Mouse (Mus musculus) stomach, postnatal 0 days (tissue): ENCODE data around the gene Pde1c. TPM values are rescaled to one million over a fixed set of nuclear protein-coding genes. Genes with fewer than 3 reads are reported as not detected.

Experiments used
- ATAC-seq: fragments of 200-750 bp; cut with Nextera tagmentation; 2 replicates; pipeline ENCODE4 v1.8.0; 2017; ENCODE audit not compliant: low FRiP score, low TSS enrichment
- DNase-seq: peaks from one replicate; pipeline ENCODE4 v3.0.0-alpha.2; 2016; ENCODE audit warnings: low spot score
- H3K27ac ChIP-seq: fragments of 300-500 bp; sonication (generic); replicated peaks from 2 replicates; pipeline ENCODE4 v1.5.1; 2014; ENCODE audit warnings: mild to moderate bottlenecking, control low read depth
- H3K27me3 ChIP-seq: fragments of 300-500 bp; sonication (generic); 2 replicates; pipeline ENCODE4 v1.6.1; 2014; ENCODE audit warnings: low read length; ENCODE audit not compliant: control insufficient read depth, insufficient read depth
- H3K36me3 ChIP-seq: fragments of 300-500 bp; sonication (generic); 2 replicates; pipeline ENCODE4 v1.6.1; 2014; ENCODE audit warnings: low read length, mixed read lengths; ENCODE audit not compliant: control insufficient read depth, insufficient read depth
- H3K4me1 ChIP-seq: fragments of 300-500 bp; sonication (generic); replicated peaks from 2 replicates; pipeline ENCODE4 v1.6.1; 2014; ENCODE audit warnings: antibody characterized with exemption; ENCODE audit not compliant: control insufficient read depth, insufficient read depth
- H3K4me2 ChIP-seq: fragments of 300-500 bp; sonication (generic); replicated peaks from 2 replicates; pipeline ENCODE4 v1.6.1; 2014; ENCODE audit warnings: low read depth, mild to moderate bottlenecking, control low read depth, moderate library complexity
- H3K4me3 ChIP-seq: fragments of 300-500 bp; sonication (generic); 2 replicates; pipeline ENCODE4 v1.5.1; 2014; ENCODE audit warnings: low read depth, low read length, control low read depth
- H3K9ac ChIP-seq: fragments of 300-500 bp; sonication (generic); 2 replicates; pipeline ENCODE4 v1.6.1; 2014; ENCODE audit warnings: mild to moderate bottlenecking, low read length, control low read depth, mixed read lengths
- H3K9me3 ChIP-seq: fragments of 300-500 bp; sonication (generic); 2 replicates; pipeline ENCODE4 v1.6.1; 2016; ENCODE audit warnings: low read length; ENCODE audit not compliant: control insufficient read depth
- CTCF ChIP-seq: IDR thresholded peaks from 2 replicates; pipeline ENCODE4 v1.5.1; 2016; ENCODE audit warnings: antibody characterized with exemption, low read depth, mild to moderate bottlenecking, moderate library complexity
- EP300 ChIP-seq: optimal IDR thresholded peaks from 2 replicates; pipeline ENCODE3; 2016; ENCODE audit warnings: antibody characterized with exemption
- WGBS: fragments of 180-500 bp; shearing (Covaris S2); extraction: QIAGEN DNeasy Blood & Tissue Kit; methylation state at CpG from one replicate; pipeline ENCODE4 v1.1.7; 2014; 5-methylcytosine and 5-hydroxymethylcytosine counted together
- polyA plus RNA-seq: library from polyadenylated mRNA; unstranded; fragments of >200 nt; fragmentation: Nextera tagmentation; extraction: Ambion mirVana; gene quantifications from 2 replicates; pipeline ENCODE4 v1.2.1, GENCODE M21; 2015

Pde1c gene
- polyA plus RNA-seq, 1 experiment from 2014 or later: 1.8 TPM

DNA sequence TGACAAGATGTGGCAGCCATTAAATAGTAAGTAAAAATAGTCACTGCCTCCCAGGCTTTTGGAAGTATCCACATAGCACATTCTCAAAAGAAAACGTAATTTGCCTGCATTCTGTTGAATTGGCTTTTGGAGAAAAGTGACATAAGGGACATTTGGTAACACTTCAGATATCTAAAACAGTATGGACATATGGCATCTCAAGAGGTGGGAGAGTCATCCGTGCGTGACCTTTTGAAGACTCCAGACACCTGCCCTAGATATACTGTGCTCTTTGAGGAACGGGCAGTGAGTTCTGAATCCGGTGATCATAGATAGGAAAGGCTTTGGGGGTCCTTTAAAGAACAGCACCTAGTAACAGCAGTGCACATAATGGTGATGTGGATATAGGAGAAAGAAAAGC lies 143.1 kb downstream of the Pde1c start:
- no peak overlapping the region for H3K9ac ChIP-seq
- H3K36me3 ChIP-seq: no peaks in the 10 kb centered on the region
- WGBS: 86% methylated on average over 5 of the region's 5 CpGs
- H3K27ac ChIP-seq: no peak overlapping the region
- H3K4me1 ChIP-seq: no peaks in the 10 kb centered on the region
- TF ChIP-seq CTCF: no peak
- TF ChIP-seq EP300: no peak
- H3K9me3 ChIP-seq: no peaks in the 10 kb centered on the region
- DNase-seq (no peak), ATAC-seq (no peak)
- no peak overlapping the region for H3K4me2 ChIP-seq
- H3K4me3 ChIP-seq: no peak overlapping the region
- H3K27me3 ChIP-seq: no peaks in the 10 kb centered on the region

DNA sequence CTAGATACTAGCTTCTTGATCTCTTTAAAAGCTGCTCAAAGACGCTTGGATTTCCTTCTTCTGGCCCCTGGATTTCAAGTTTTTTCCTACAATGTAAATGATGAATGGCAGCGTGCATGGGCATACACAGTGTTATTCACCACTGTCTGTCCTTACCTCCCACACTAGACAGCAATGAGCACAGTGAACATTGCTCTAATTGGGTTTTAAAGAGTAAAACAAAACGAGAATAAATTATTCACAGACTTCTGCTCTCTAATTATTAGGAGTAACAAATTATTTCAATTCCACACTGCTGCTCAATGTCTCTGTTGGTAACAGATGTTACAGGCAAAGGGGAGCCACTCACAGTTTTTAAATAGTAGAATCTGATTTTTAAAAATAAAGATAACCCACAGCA lies 146.0 kb downstream of the Pde1c start:
- Histone ChIP-seq H3K4me1 (no peaks in the 10 kb centered on the region), H3K4me2 (no peak overlapping the region), H3K4me3 (no peak overlapping the region), H3K36me3 (no peaks in the 10 kb centered on the region), H3K27me3 (no peaks in the 10 kb centered on the region), H3K27ac (no peak overlapping the region), H3K9me3 (no peaks in the 10 kb centered on the region), H3K9ac (no peak overlapping the region)
- DNase-seq: no peak
- no peak for ATAC-seq
- 66% methylated on average over 3 of the region's 3 CpGs for WGBS
- TF ChIP-seq EP300 (no peak), CTCF (no peak)

DNA sequence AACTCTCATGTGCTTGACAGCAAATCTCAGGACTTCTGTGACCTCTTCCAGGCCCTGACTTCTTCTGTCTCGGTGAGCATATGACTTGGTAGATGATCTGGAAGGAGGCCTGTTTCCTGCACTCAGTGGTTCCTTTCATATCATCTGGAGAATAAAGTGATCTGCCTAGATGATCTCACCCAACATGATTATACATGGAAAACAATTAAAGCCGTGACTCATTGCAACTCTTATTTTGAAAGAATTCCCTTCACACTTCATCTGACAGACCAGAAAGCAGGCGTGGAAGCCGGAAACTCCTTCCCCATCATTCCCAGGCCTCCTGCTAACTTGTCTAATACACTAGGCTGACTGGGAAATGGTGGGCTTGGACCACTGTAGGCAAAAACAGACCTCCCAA lies 152.7 kb downstream of the Pde1c start:
- Histone ChIP-seq H3K27ac (no peak overlapping the region), H3K4me2 (no peak overlapping the region), H3K9ac (no peak overlapping the region), H3K4me3 (no peak overlapping the region), H3K36me3 (no peaks in the 10 kb centered on the region), H3K27me3 (no peaks in the 10 kb centered on the region), H3K9me3 (no peaks in the 10 kb centered on the region), H3K4me1 (no peaks in the 10 kb centered on the region)
- 70% methylated on average over 4 of the region's 4 CpGs for WGBS
- TF ChIP-seq EP300: no peak
- no peak for TF ChIP-seq CTCF
- DNase-seq: no peak
- ATAC-seq: no peak

DNA sequence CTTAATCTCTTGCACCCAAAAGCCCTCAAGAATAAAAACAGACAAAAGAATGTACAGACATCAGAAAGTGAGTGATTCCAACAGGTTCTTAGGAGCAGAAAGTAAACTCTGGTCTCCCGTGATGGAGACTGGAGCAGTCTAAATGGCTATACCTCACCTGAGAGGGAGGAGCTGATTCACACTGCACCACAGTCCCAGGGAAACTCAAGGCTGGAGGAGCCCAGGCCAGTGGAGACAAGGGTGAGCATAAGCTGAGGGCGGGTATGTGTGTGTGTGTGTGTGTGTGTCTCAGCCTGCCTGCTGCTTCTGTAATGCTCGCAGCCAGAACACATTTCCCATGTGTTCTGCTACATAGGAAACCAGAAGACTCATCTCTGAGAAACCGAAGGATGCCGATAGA lies 179.7 kb downstream of the Pde1c start:
- no peaks in the 10 kb centered on the region for H3K36me3 ChIP-seq
- 68% methylated on average over 5 of the region's 5 CpGs for WGBS
- H3K27ac ChIP-seq: no peak overlapping the region
- DNase-seq (no peak), ATAC-seq (no peak)
- no peak overlapping the region for H3K4me2 ChIP-seq
- TF ChIP-seq CTCF: no peak
- no peak for TF ChIP-seq EP300
- no peaks in the 10 kb centered on the region for H3K9me3 ChIP-seq
- no peak overlapping the region for H3K4me3 ChIP-seq
- H3K9ac ChIP-seq: no peak overlapping the region
- no peaks in the 10 kb centered on the region for H3K4me1 ChIP-seq
- H3K27me3 ChIP-seq: no peaks in the 10 kb centered on the region

DNA sequence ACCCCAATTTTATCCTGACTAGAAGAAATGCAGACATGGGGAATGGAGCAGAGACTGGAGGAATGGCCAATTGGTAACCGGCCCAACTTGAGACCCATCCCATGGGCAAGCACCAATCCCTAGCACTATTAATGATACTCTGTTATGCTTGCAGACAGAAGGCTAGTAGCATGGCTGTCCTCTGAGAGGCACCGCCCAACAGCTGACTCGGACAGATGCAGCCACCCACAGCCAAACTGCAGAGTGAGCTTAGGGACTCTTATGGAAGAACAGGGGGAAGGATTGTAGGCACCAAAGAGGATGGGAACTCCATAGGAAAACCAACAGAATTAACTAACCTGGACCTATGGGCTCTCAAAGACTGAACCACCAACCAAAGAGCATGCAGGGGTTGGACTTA lies 192.5 kb downstream of the Pde1c start:
- H3K4me1 ChIP-seq: no peaks in the 10 kb centered on the region
- ATAC-seq (no peak), DNase-seq (no peak)
- 84% methylated on average over 3 of the region's 3 CpGs for WGBS
- no peak for TF ChIP-seq EP300
- no peak for TF ChIP-seq CTCF
- no peaks in the 10 kb centered on the region for H3K27me3 ChIP-seq
- H3K9ac ChIP-seq: no peak overlapping the region
- H3K4me3 ChIP-seq: no peak overlapping the region
- H3K36me3 ChIP-seq: no peaks in the 10 kb centered on the region
- H3K9me3 ChIP-seq: no peaks in the 10 kb centered on the region
- H3K4me2 ChIP-seq: no peak overlapping the region
- H3K27ac ChIP-seq: no peak overlapping the region

DNA sequence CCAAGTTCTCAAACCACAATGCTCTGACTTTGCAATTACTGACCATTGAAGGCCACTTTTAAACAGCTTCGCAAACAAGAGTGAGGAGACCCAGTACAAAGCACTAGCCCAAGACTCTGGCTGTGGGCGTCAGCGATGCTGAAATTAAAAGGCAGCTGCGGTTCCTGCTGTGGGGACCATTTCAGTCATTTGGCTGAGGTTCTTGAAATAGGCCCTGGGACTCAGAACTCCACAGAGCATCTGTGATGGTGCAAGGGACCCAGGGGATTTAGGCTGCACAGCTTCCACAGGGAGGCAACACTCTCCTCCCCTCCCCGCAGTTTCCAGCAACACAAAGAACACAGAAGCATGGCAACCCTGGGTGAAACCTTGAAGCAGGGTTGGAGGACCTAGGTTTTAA lies 194.7 kb downstream of the Pde1c start:
- Histone ChIP-seq H3K4me2 (no peak overlapping the region), H3K4me1 (no peaks in the 10 kb centered on the region), H3K36me3 (no peaks in the 10 kb centered on the region), H3K9ac (no peak overlapping the region), H3K27ac (no peak overlapping the region), H3K4me3 (no peak overlapping the region), H3K27me3 (no peaks in the 10 kb centered on the region), H3K9me3 (no peaks in the 10 kb centered on the region)
- WGBS: 97% methylated on average over 5 of the region's 5 CpGs
- no peak for DNase-seq
- ATAC-seq: no peak
- TF ChIP-seq CTCF (no peak), EP300 (no peak)
